Mouse (Mus musculus) megakaryocyte, embryonic 14.5 days (primary cell): ENCODE data around the gene Kin. TPM values are rescaled to one million over a fixed set of nuclear protein-coding genes. Genes with fewer than 3 reads are reported as not detected.

ENCODE experiments used
- H3K27me3 ChIP-seq: replicated peaks from 2 replicates; pipeline ENCODE3; 2012; ENCODE audit warnings: inconsistent platforms
- H3K36me3 ChIP-seq: replicated peaks from 2 replicates; pipeline ENCODE3; 2012; ENCODE audit warnings: low read length, inconsistent platforms, mixed read lengths
- H3K4me1 ChIP-seq: 2 replicates; pipeline ENCODE4 v1.6.1; 2012; ENCODE audit warnings: inconsistent platforms
- H3K4me3 ChIP-seq: replicated peaks from 2 replicates; pipeline ENCODE3; 2012; ENCODE audit warnings: moderate library complexity, mild to moderate bottlenecking, inconsistent platforms
- H3K9me3 ChIP-seq: 2 replicates; pipeline ENCODE4 v1.6.1; 2012; ENCODE audit warnings: inconsistent platforms
- FLI1 ChIP-seq: IDR thresholded peaks from 2 replicates; pipeline ENCODE4 v1.6.1; 2012; ENCODE audit warnings: low read length, inconsistent platforms, mixed read lengths
- GATA1 ChIP-seq: IDR thresholded peaks from 3 replicates; pipeline ENCODE4 v1.6.1; 2012; ENCODE audit warnings: mixed read lengths, low read length, inconsistent platforms, borderline replicate concordance
- polyA plus RNA-seq: library from polyadenylated mRNA; stranded (reverse); fragments of >175 nt; gene quantifications from 2 replicates; pipeline ENCODE4 v1.2.3, GENCODE M21; 2012; ENCODE audit warnings: low replicate concordance; ENCODE audit not compliant: insufficient read depth

Kin gene
- polyA plus RNA-seq, 1 experiment = 1.9 TPM

DNA sequence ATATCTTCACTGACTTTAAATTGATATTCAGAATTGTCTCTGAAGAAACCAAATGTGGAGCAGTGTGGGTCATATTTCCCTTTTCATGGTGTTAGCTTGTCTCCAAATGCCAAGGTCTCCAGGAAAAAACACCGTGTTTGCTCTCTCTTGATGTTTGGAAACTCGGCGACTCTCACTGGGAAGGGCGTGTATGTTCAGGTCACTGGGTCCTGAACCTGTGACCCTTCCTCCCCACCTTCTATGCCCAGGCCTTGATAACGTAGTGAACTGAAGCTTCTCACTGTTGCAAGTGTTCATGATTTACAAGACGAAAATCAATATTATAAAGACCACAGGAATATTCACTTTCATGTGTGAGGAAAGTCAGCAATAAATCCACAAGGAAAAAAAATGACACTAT, 53.5 kb downstream of the Kin start:
- H3K4me3 ChIP-seq = no peak overlapping the region
- H3K27me3 ChIP-seq = peaks cover 5% of the 10 kb centered on the region
- H3K9me3 ChIP-seq = peaks cover 2% of the 10 kb centered on the region; the same call in 1 of the 2 replicates
- TF ChIP-seq FLI1 = no peak
- no peak for TF ChIP-seq GATA1
- no peaks in the 10 kb centered on the region for H3K4me1 ChIP-seq
- H3K36me3 ChIP-seq = no peaks in the 10 kb centered on the region

DNA sequence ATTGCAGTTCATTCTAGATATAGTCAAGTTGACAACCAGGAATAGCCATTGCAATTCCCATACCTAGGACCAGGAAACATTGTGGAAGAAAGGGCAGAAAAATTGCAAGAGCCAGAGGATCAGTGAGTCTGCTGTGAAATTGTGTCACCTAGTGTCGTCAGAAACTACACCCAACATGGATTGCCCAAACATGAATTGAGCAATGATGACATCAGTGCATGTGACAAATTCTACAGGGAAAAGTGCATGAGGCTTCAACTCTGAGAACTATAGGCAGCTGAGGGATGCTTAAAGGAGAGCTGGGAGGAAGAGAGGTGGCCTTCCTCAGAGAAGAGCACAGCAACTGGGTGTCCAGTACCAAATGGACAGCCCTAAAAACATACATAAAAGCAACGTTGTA, 56.9 kb downstream of the Kin start:
- TF ChIP-seq GATA1 (no peak), FLI1 (no peak)
- Histone ChIP-seq H3K9me3 (peaks cover 8% of the 10 kb centered on the region), H3K4me1 (peaks cover 2% of the 10 kb centered on the region), H3K27me3 (peaks cover 4% of the 10 kb centered on the region), H3K4me3 (no peak overlapping the region), H3K36me3 (no peaks in the 10 kb centered on the region)

GRCm38 (mm10) chr2:10140456-10140855, 60.1 kb downstream of the Kin start:
- Histone ChIP-seq H3K27me3 (peaks cover 4% of the 10 kb centered on the region), H3K4me3 (no peak overlapping the region)

More at GRCm38 (mm10) chr2:10140456-10140855, 60.1 kb downstream of the Kin start:
- peaks cover 8% of the 10 kb centered on the region for H3K9me3 ChIP-seq
- no peak for TF ChIP-seq FLI1
- TF ChIP-seq GATA1 = no peak
- H3K36me3 ChIP-seq = no peaks in the 10 kb centered on the region
- H3K4me1 ChIP-seq = peaks cover 9% of the 10 kb centered on the region

Other genes with a start within 250 kb of the Kin start
- not detected in 2 replicates for gene 4930412O13Rik, start 199.3 kb upstream of the Kin start, polyA plus RNA-seq
- gene 9230102O04Rik, start 191.1 kb upstream of the Kin start, polyA plus RNA-seq = not detected in 2 replicates
- gene Gata3, start 190.6 kb upstream of the Kin start, polyA plus RNA-seq = 0.36 TPM in 1 of 2 replicates, not detected in the other
- gene Taf3, start 32.0 kb upstream of the Kin start, polyA plus RNA-seq = 17.0 and 19.0 TPM in 2 replicates
- 6.9 and 17.5 TPM in 2 replicates for gene Atp5c1, start 83 bp upstream of the Kin start, polyA plus RNA-seq
- not detected in 2 replicates for gene Itih2, start 50.8 kb downstream of the Kin start, polyA plus RNA-seq
- 0.18 and 0.61 TPM in 2 replicates for gene Itih5, start 73.0 kb downstream of the Kin start, polyA plus RNA-seq